Mouse (Mus musculus) MEL (cell line): ENCODE results near the gene Plk3. TPM values are rescaled to one million over a fixed set of nuclear protein-coding genes. Genes with fewer than 3 reads are reported as not detected.
A peak's percentile ranks its signal among the peaks of the same experiment; 100 is the strongest.
"Not testable (repeated sequence)": the region's sequence is repeated elsewhere in the genome, so short reads cannot be mapped to it uniquely, and the experiment has no call there.

Source experiments
- DNase-seq: peaks from one replicate; pipeline ENCODE4 v3.0.0; 2011; ENCODE audit warnings: low read depth, low spot score
- H3K27ac ChIP-seq: 2 replicates; pipeline ENCODE4 v1.5.1; 2012; ENCODE audit warnings: low read depth, mild to moderate bottlenecking, control low read depth, low read length, moderate library complexity; ENCODE audit not compliant: control insufficient read depth
- H3K27me3 ChIP-seq, 2 experiments: fragments of 150-350 bp in 1 of 2; sonication (generic) in 1 of 2; 2 replicates each; pipeline ENCODE4 v1.6.1; 2012; ENCODE audit warnings: low read length in 2 of 2, mild to moderate bottlenecking in 2 of 2, improper control_type of control experiment in 1 of 2, moderate library complexity in 1 of 2; ENCODE audit not compliant: insufficient read depth in 2 of 2, control insufficient read depth in 1 of 2
- H3K36me3 ChIP-seq, 2 experiments: 2 replicates each; pipeline ENCODE4 v1.6.1; 2012 to 2014; ENCODE audit warnings: low read length in 2 of 2, improper control_type of control experiment in 1 of 2, inconsistent platforms in 1 of 2, mild to moderate bottlenecking in 1 of 2; ENCODE audit not compliant: insufficient read depth in 2 of 2, control insufficient read depth in 1 of 2
- H3K4me1 ChIP-seq, 2 experiments: fragments of 150-350 bp in 1 of 2; sonication (generic) in 1 of 2; 2 replicates each; pipeline ENCODE4 v1.6.1; 2012; ENCODE audit warnings: low read length in 2 of 2, improper control_type of control experiment in 1 of 2, mild to moderate bottlenecking in 1 of 2; ENCODE audit not compliant: insufficient read depth in 2 of 2, control insufficient read depth in 1 of 2
- H3K4me3 ChIP-seq, 2 experiments: fragments of 150-350 bp in 1 of 2; sonication (generic) in 1 of 2; 2 replicates each; pipeline ENCODE4 v1.5.1; 2012; ENCODE audit warnings: low read depth in 2 of 2, low read length in 2 of 2, mild to moderate bottlenecking in 2 of 2, moderate library complexity in 2 of 2, control low read depth in 1 of 2, improper control_type of control experiment in 1 of 2; ENCODE audit not compliant: control insufficient read depth in 1 of 2, insufficient read depth in 1 of 2
- H3K79me2 ChIP-seq: 2 replicates; pipeline ENCODE4 v1.6.1; 2012; ENCODE audit warnings: mild to moderate bottlenecking, low read length, moderate library complexity; ENCODE audit not compliant: control insufficient read depth, poor library complexity, insufficient read depth
- H3K9ac ChIP-seq: 2 replicates; pipeline ENCODE4 v1.6.1; 2012; ENCODE audit warnings: low read depth, mild to moderate bottlenecking, control low read depth, low read length, moderate library complexity; ENCODE audit not compliant: control insufficient read depth, poor library complexity, severe bottlenecking
- H3K9me3 ChIP-seq: fragments of 150-350 bp; sonication (generic); replicated peaks from 2 replicates; pipeline ENCODE4 v1.6.1; 2012; ENCODE audit warnings: mild to moderate bottlenecking, low read length, improper control_type of control experiment, moderate library complexity; ENCODE audit not compliant: insufficient read depth
- BHLHE40 ChIP-seq: IDR thresholded peaks from 2 replicates; pipeline ENCODE4 v1.6.1; 2012; ENCODE audit warnings: low read depth, mild to moderate bottlenecking, inconsistent platforms, low read length, improper control_type of control experiment, borderline replicate concordance
- CHD2 ChIP-seq: IDR thresholded peaks from 2 replicates; pipeline ENCODE4 v1.6.1; 2011; ENCODE audit warnings: low read length, improper control_type of control experiment
- ELF1 ChIP-seq: IDR thresholded peaks from 2 replicates; pipeline ENCODE4 v1.6.1; 2014; ENCODE audit warnings: low read depth, mild to moderate bottlenecking, inconsistent platforms, low read length, improper control_type of control experiment, moderate library complexity
- EP300 ChIP-seq, 2 experiments: IDR thresholded peaks; 2 replicates each; pipeline ENCODE4 v1.6.1; 2011; ENCODE audit warnings: improper control_type of control experiment in 2 of 2, low read length in 2 of 2, low read depth in 1 of 2, mild to moderate bottlenecking in 1 of 2
- GATA1 ChIP-seq: IDR thresholded peaks from 2 replicates; pipeline ENCODE4 v1.6.1; 2011; ENCODE audit warnings: low read depth, low read length, improper control_type of control experiment
- JUND ChIP-seq: IDR thresholded peaks from 2 replicates; pipeline ENCODE4 v1.6.1; 2011; ENCODE audit warnings: low read depth, mild to moderate bottlenecking, improper control_type of control experiment, low read length
- MAFK ChIP-seq: IDR thresholded peaks from 2 replicates; pipeline ENCODE4 v1.6.1; 2011; ENCODE audit warnings: low read depth, mild to moderate bottlenecking, low read length, improper control_type of control experiment, borderline replicate concordance
- MAZ ChIP-seq: IDR thresholded peaks from 2 replicates; pipeline ENCODE4 v1.6.1; 2012; ENCODE audit warnings: low read depth, mild to moderate bottlenecking, inconsistent platforms, low read length, improper control_type of control experiment
- MXI1 ChIP-seq: IDR thresholded peaks from 2 replicates; pipeline ENCODE4 v1.6.1; 2011; ENCODE audit warnings: mild to moderate bottlenecking, low read depth, low read length, improper control_type of control experiment
- NELFE ChIP-seq: IDR thresholded peaks from 2 replicates; pipeline ENCODE4 v1.6.1; 2011; ENCODE audit warnings: low read depth, low read length, improper control_type of control experiment
- NRF1 ChIP-seq: IDR thresholded peaks from 2 replicates; pipeline ENCODE4 v1.6.1; 2014; ENCODE audit warnings: low read depth, mild to moderate bottlenecking, inconsistent platforms, low read length, improper control_type of control experiment, moderate library complexity; ENCODE audit not compliant: poor library complexity, insufficient read depth, severe bottlenecking
- POLR2A ChIP-seq, 2 experiments: IDR thresholded peaks; 2 replicates each; pipeline ENCODE4 v1.6.1; 2011 to 2012; ENCODE audit warnings: low read length in 2 of 2, mild to moderate bottlenecking in 2 of 2, control low read depth in 1 of 2, improper control_type of control experiment in 1 of 2, low read depth in 1 of 2, moderate library complexity in 1 of 2; ENCODE audit not compliant: control insufficient read depth in 1 of 2, insufficient read depth in 1 of 2, poor library complexity in 1 of 2
- POLR2AphosphoS5 ChIP-seq: IDR thresholded peaks from 2 replicates; pipeline ENCODE4 v1.6.1; 2012; ENCODE audit warnings: low read depth, borderline replicate concordance, mild to moderate bottlenecking, inconsistent platforms, low read length, moderate library complexity, mixed read lengths
- RCOR1 ChIP-seq: IDR thresholded peaks from 2 replicates; pipeline ENCODE4 v1.6.1; 2012; ENCODE audit warnings: low read depth, mild to moderate bottlenecking, inconsistent platforms, low read length, improper control_type of control experiment
- TBP ChIP-seq: IDR thresholded peaks from 2 replicates; pipeline ENCODE4 v1.8.0; 2011; ENCODE audit warnings: low read depth, low read length, improper control_type of control experiment
- USF1 ChIP-seq: IDR thresholded peaks from 2 replicates; pipeline ENCODE4 v1.6.1; 2014; ENCODE audit warnings: low read depth, mild to moderate bottlenecking, inconsistent platforms, low read length, improper control_type of control experiment, moderate library complexity
- ZC3H11A ChIP-seq: IDR thresholded peaks from 2 replicates; pipeline ENCODE4 v1.6.1; 2012; ENCODE audit warnings: low read depth, mild to moderate bottlenecking, inconsistent platforms, low read length, improper control_type of control experiment
- ZKSCAN1 ChIP-seq: IDR thresholded peaks from 2 replicates; pipeline ENCODE4 v1.6.1; 2012; ENCODE audit warnings: low read depth, mild to moderate bottlenecking, inconsistent platforms, low read length, improper control_type of control experiment, moderate library complexity
- ZNF384 ChIP-seq: IDR thresholded peaks from 2 replicates; pipeline ENCODE4 v1.6.1; 2012; ENCODE audit warnings: low read depth, mild to moderate bottlenecking, inconsistent platforms, low read length, improper control_type of control experiment
- polyA plus RNA-seq, 2 experiments: library from polyadenylated mRNA; stranded (reverse) in 1 of 2; unstranded in 1 of 2; fragments of >175 nt in 1 of 2; fragments of >200 nt in 1 of 2; gene quantifications; 2 replicates each; pipeline versions ENCODE4 v1.2.1 to v1.2.4; 2012; ENCODE audit warnings: low replicate concordance in 2 of 2, low read depth in 1 of 2; ENCODE audit not compliant: insufficient read length in 2 of 2, insufficient read depth in 1 of 2, missing spikeins in 1 of 2
- total RNA-seq: library from RNA; depleted of rRNA; stranded (reverse); fragments of 300-350 nt; gene quantifications from 2 replicates; pipeline ENCODE4 v1.2.3, GENCODE M21; 2012

The Plk3 gene
- total and polyA plus RNA-seq, 3 experiments, result 5.3 to 13.8 TPM; not detected in 1

DNA sequence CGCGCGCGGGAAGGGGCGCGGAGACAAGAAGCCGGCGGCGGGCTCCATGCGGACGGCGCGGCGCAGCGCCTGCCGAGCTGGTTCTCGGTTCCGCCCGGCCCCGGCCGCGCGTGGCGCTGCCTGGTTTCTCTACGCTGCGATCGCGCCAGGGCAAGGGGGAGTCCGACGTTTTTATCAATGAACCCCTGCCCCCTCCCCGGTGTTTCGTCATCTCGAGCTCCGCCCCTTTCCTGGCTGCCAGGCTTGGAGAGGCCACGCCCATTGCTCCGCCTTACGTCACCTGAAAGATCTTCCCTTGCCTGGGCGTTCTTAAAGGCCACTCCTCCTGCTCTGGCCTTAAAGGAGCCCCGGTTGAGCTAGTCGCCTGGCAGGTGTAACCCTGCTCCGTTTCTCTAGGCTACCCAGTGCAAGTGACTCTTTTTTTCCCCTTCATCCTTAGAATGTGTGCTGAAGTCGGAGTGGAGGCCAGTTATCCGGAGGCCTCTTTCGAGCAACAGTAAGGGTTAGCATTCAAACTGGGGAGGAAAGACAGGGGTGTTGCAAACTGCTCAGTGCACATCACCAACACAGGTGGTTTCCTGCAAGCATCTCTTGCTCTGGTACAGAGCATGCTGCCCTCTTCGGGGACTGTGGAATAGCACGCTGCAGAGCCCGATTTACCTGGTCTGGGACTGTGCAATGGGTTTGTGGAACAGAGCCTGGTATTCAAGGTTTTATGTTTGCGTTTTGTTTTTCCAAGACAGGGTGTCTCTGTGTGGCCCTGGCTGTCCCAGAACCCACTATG, at the start of gene Plk3 (continued):
- TF ChIP-seq RCOR1 (no peak), ZNF384 (no peak), JUND (no peak), POLR2A (IDR thresholded peaks at IDR 0.05; ENCODE audit: control insufficient read depth in 1 of 2, insufficient read depth in 1 of 2, low read depth in 1 of 2, low read length in 2 of 2, poor library complexity in 1 of 2) (peak; percentile 79 to 92; a peak in 3 of 4 replicates), BHLHE40 (no peak)

DNA sequence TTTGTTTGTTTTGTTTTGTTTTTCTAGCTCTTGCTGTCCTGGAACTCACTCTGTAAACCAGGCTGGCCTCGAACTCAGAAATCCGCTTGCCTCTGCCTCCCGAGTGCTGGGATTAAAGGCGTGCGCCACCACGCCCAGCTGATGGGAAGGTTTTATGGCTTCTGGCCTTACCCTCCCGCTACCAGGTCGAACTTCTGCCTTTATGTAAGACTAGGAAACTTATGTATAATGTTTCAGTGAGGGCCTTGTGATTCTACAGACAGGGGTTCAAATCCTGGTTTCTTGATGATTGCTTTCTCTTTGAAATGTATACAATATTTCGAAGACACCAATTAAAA, 49.0 kb upstream of the Plk3 start:
- peak overlapping the region; percentile 54 to 77 for H3K4me3 ChIP-seq
- H3K36me3 ChIP-seq, result peaks cover 0 to 16% of the 10 kb centered on the region in 2 experiments; a peak in 3 of 4 replicates
- not testable (repeated sequence) for H3K9me3 ChIP-seq, H3K4me1 ChIP-seq, H3K27me3 ChIP-seq, DNase-seq
- peaks cover 12% of the 10 kb centered on the region for H3K79me2 ChIP-seq
- peak overlapping the region; percentile 66 for H3K27ac ChIP-seq
- peak overlapping the region; percentile 74 for H3K9ac ChIP-seq

DNA sequence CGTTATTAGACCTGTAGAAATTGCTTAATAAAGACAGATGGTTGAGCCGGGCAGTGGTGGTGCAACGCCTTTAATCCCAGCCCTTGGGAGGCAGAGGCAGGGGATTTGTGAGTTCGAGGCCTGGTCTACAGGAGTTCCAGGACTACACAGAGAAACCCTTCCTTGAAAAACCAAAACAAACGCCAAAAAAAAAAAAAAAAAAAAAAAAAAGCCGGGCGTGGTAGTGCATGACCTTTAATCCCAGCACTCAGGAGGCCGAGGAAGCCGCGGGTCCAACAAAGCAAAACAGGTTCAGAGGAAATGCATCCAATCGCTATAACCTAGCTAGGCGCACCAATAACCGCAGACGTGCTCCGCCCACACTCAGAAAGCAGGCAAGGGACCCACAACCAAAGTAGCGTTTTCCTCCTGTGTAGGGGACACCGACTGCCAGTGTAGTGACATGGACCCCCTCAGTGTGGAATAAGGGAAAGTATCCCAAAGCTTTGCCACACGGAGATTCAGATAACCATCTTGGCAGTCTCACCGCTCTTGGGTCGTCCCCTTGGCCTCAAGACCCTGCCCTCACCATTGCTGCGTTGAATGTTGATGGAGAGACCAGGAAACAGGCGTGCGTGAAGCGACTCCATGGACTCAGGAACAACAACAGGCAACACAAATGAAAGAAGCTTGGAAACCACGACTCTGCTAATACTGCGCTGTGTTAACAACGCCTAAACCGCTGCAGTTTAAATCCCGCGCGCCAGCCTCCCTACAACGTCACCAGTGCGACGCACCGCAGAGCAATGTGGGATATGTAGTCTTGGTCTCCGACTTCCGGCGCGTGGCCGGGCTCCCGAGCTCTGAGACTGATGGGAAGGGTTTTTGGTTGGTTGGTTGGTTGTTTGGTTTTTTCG, 48.3 kb upstream of the Plk3 start, which contains the start of gene Kif2c:
Kif2c (minus strand) TSS at position 777 of the 896 bp plus-strand sequence.
- Histone ChIP-seq H3K4me1 (peaks cover 7 to 10% of the 10 kb centered on the region in 2 experiments; a peak in 3 of 4 replicates), H3K9me3 (no peaks in the 10 kb centered on the region), H3K27ac (peak within 1 kb of the TSS; percentile 85), H3K4me3 (peak within 1 kb of the TSS; percentile 75 to 77), H3K27me3 (no peaks in the 10 kb centered on the region), H3K36me3 (peaks cover 0 to 16% of the 10 kb centered on the region in 2 experiments; a peak in 3 of 4 replicates), H3K79me2 (peaks cover 12% of the 10 kb centered on the region), H3K9ac (peak within 1 kb of the TSS; percentile 77)
- peak; percentile 97 for DNase-seq
- TF ChIP-seq ELF1, result no peak
- TF ChIP-seq POLR2A (IDR thresholded peaks at IDR 0.05; ENCODE audit: control insufficient read depth in 1 of 2, insufficient read depth in 1 of 2, low read depth in 1 of 2, low read length in 2 of 2, poor library complexity in 1 of 2), result peak; percentile 29 to 83; a peak in 2 of 4 replicates
- peak; percentile 91 for TF ChIP-seq TBP
- no peak for TF ChIP-seq MXI1

DNA sequence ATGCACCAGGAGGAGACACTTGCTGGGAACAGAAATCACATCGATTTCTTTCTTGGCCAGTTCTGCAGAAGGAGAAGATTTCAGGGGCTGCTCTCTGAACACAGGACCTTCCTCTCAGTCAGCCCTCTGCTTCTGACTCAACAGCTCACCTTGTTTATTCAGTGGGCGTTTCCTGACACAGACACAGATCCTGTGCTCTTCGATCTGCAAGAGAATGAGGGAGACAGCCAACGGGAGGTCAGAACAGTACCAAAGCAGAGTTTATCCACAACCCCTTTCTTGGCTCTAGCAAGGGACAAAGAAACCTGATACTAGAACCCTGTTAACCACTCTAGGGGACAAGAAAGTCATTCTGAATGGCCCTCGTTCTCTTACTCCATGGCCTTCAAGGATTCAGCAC, 36.2 kb upstream of the Plk3 start:
- peaks cover 0 to 14% of the 10 kb centered on the region in 2 experiments; a peak in 2 of 4 replicates for H3K36me3 ChIP-seq
- no peaks in the 10 kb centered on the region for H3K9me3 ChIP-seq
- H3K79me2 ChIP-seq, result no peaks in the 10 kb centered on the region
- H3K27ac ChIP-seq, result no peak overlapping the region
- no peak overlapping the region for H3K4me3 ChIP-seq
- no peaks in the 10 kb centered on the region for H3K4me1 ChIP-seq
- no peak for DNase-seq
- no peaks in the 10 kb centered on the region for H3K27me3 ChIP-seq
- no peak overlapping the region for H3K9ac ChIP-seq
- TF ChIP-seq CHD2 (no peak), NRF1 (no peak), POLR2A (IDR thresholded peaks at IDR 0.05; ENCODE audit: control insufficient read depth in 1 of 2, insufficient read depth in 1 of 2, low read depth in 1 of 2, low read length in 2 of 2, poor library complexity in 1 of 2) (no peak), GATA1 (no peak), ZKSCAN1 (no peak), RCOR1 (no peak), NELFE (no peak), USF1 (no peak), MAZ (no peak), ZC3H11A (no peak), EP300 (IDR thresholded peaks at IDR 0.05; ENCODE audit: low read depth in 1 of 2, low read length in 2 of 2) (no peak), ELF1 (no peak), POLR2AphosphoS5 (no peak), BHLHE40 (no peak), MAFK (no peak)
